Mouse (Mus musculus): ENCODE data around the gene Eml6.

GRCm38 (mm10) chr11:29799839-29800238, 226.0 kb downstream of the Eml6 start:
- TF ChIP-seq CTCF (IDR thresholded peaks at IDR 0.05; ENCODE audit: control insufficient read depth, insufficient read depth, low read length) (no peak), POLR2A (IDR thresholded peaks at IDR 0.05; ENCODE audit: borderline replicate concordance, control insufficient read depth, low read depth, low read length) (no peak)

All from bone marrow, adult 2 months (tissue).